Mouse (Mus musculus) kidney, adult 2 months (tissue): ENCODE measurements at regions not wholly inside any gene's neighbourhood (a gene's known extent, or its start where the extent isn't known, plus 50 kb on each side); places are given as distances from the start of the nearest gene placed in this dataset.

ENCODE experiments used
- CTCF ChIP-seq: fragments of 200-500 bp; conservative IDR thresholded peaks from 2 replicates; pipeline ENCODE4 v1.5.1; 2011; ENCODE audit warnings: low read depth, mild to moderate bottlenecking, control low read depth, low read length, moderate library complexity, mixed read lengths; ENCODE audit not compliant: insufficient read depth, insufficient read length
- POLR2A ChIP-seq: fragments of 200-500 bp; IDR thresholded peaks from one replicate; pipeline ENCODE4 v1.6.1; 2011; ENCODE audit warnings: low read depth, low read length, control low read depth

- TF ChIP-seq POLR2A (no peak), CTCF (no peak)
These were observed 529.8 kb upstream of the Itga1 start for GRCm38 (mm10) chr13:115631410-115632105.
